ENCODE assay signal across 13 mouse cellular contexts in the genomic region with DNA sequence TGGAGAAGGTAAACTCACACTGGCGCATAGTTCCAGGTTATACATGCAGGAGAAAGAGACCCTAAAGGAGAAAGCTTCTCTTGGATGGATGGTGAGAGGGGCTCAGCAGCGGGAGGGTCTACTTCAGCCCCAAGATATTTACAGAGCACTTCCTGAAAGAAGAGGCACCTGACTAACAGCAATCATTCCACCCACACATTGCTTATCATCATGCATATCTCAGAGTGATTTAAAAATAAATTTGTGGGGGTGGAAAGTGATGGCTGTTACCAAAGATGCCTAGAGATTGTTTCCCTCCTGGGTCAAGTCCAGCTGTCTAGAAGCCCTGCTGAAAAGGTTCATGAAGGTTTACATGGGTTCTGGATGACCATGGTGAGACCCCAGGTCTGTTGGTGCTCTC.
DNase-seq lines count a peak whose midpoint lies in the region; ATAC-seq lines count a peak whose summit lies in the region.
"Had no signal": no experiment of that assay in that cellular context is flagged by ENCODE, and none has a peak within 500 bp of the region (broad histone marks: within the 10 kb centered on the region; RNA-seq: fewer than 3 reads in every experiment).

No protein-coding gene starts in this region.

- H3K27ac ChIP-seq in limb, embryonic 12.5 days, result 0 out of 2 replicates have a peak overlapping the region, but pooled peaks have one; percentile 0
- no peak overlapping the region for H3K27ac ChIP-seq in limb, embryonic 10.5 days
- peak overlapping the region; percentile 84 for H3K27ac ChIP-seq in embryonic facial prominence, embryonic 13.5 days
- no peak overlapping the region for H3K27ac ChIP-seq in midbrain, embryonic 15.5 days
- H3K27ac ChIP-seq: hindbrain, embryonic 14.5 days had no signal

- H3K4me2 ChIP-seq in limb, embryonic 12.5 days, result no peak overlapping the region
- 0 out of 2 replicates have a peak overlapping the region, but pooled peaks have one; percentile 18 for H3K4me2 ChIP-seq in embryonic facial prominence, embryonic 13.5 days
- no peak overlapping the region for H3K4me2 ChIP-seq in midbrain, embryonic 15.5 days
- H3K4me2 ChIP-seq: hindbrain, embryonic 14.5 days had no signal

- H3K36me3 ChIP-seq in limb, embryonic 12.5 days, result no peaks in the 10 kb centered on the region
- no peaks in the 10 kb centered on the region for H3K36me3 ChIP-seq in limb, embryonic 10.5 days
- no peaks in the 10 kb centered on the region for H3K36me3 ChIP-seq in embryonic facial prominence, embryonic 13.5 days
- H3K36me3 ChIP-seq in splenic B cell, adult 2 months (ENCODE audit: control insufficient read depth, insufficient read depth, low read length, poor library complexity, severe bottlenecking), result no peaks in the 10 kb centered on the region
- H3K36me3 ChIP-seq in midbrain, embryonic 15.5 days (replicated peaks), result no peaks in the 10 kb centered on the region
- H3K36me3 ChIP-seq: G1E had no signal

- no peak for DNase-seq in frontal cortex, adult 2 months (ENCODE audit: extremely low spot score in 1 of 2, low spot score in 1 of 2)
- no peak for DNase-seq in limb, embryonic 10.5 days (ENCODE audit: low spot score)
- DNase-seq in splenic B cell, adult 2 months (ENCODE audit: low read depth, low spot score), result peak; percentile 43
- DNase-seq in gastrocnemius, postnatal 25 days, result no peak
- DNase-seq: cerebellum, postnatal 36 days; lung, adult 2 months; thymus, adult 18-20 months had no signal

- no peaks in the 10 kb centered on the region for H3K9me3 ChIP-seq in limb, embryonic 12.5 days
- no peaks in the 10 kb centered on the region for H3K9me3 ChIP-seq in limb, embryonic 10.5 days (replicated peaks)
- H3K9me3 ChIP-seq in embryonic facial prominence, embryonic 13.5 days, result no peaks in the 10 kb centered on the region
- no peaks in the 10 kb centered on the region for H3K9me3 ChIP-seq in midbrain, embryonic 15.5 days
- H3K9me3 ChIP-seq: G1E had no signal

- H3K4me1 ChIP-seq in limb, embryonic 12.5 days (replicated peaks), result peaks cover 20% of the 10 kb centered on the region; the same call in 1 of the 2 replicates
- peaks cover 20% of the 10 kb centered on the region for H3K4me1 ChIP-seq in limb, embryonic 10.5 days
- H3K4me1 ChIP-seq in embryonic facial prominence, embryonic 13.5 days, result peaks cover 49% of the 10 kb centered on the region
- H3K4me1 ChIP-seq in midbrain, embryonic 15.5 days, result 0 out of 2 replicates have a peak, but pooled peaks cover 5% of the 10 kb centered on the region

- H3K27me3 ChIP-seq in limb, embryonic 12.5 days, result no peaks in the 10 kb centered on the region
- no peaks in the 10 kb centered on the region for H3K27me3 ChIP-seq in limb, embryonic 10.5 days (ENCODE audit: low read depth, poor library complexity, severe bottlenecking)
- no peaks in the 10 kb centered on the region for H3K27me3 ChIP-seq in embryonic facial prominence, embryonic 13.5 days
- no peaks in the 10 kb centered on the region for H3K27me3 ChIP-seq in splenic B cell, adult 2 months (ENCODE audit: control insufficient read depth, insufficient read depth, low read length, poor library complexity, severe bottlenecking)
- H3K27me3 ChIP-seq in midbrain, embryonic 15.5 days (replicated peaks), result no peaks in the 10 kb centered on the region

- peak; percentile 21; the same call in 1 of the 2 replicates for ATAC-seq in frontal cortex, adult (ENCODE audit: low TSS enrichment)
- ATAC-seq in limb, embryonic 12.5 days (ENCODE audit: insufficient number of reproducible peaks, insufficient read depth, low FRiP score, low TSS enrichment, low read depth), result no peak
- no peak for ATAC-seq in embryonic facial prominence, embryonic 13.5 days (ENCODE audit: insufficient number of reproducible peaks, insufficient read depth, low FRiP score, low TSS enrichment, low read depth)
- ATAC-seq in midbrain, embryonic 15.5 days (replicated peaks), result no peak

- no peak overlapping the region for H3K9ac ChIP-seq in limb, embryonic 12.5 days (replicated peaks)
- no peak overlapping the region for H3K9ac ChIP-seq in embryonic facial prominence, embryonic 13.5 days
- H3K9ac ChIP-seq in midbrain, embryonic 15.5 days, result no peak overlapping the region
- H3K9ac ChIP-seq: hindbrain, embryonic 14.5 days had no signal

- H3K4me3 ChIP-seq in limb, embryonic 12.5 days (replicated peaks), result no peak overlapping the region
- H3K4me3 ChIP-seq in limb, embryonic 10.5 days, result no peak overlapping the region
- H3K4me3 ChIP-seq in embryonic facial prominence, embryonic 13.5 days, result no peak overlapping the region
- no peak overlapping the region for H3K4me3 ChIP-seq in midbrain, embryonic 15.5 days

- WGBS in limb, embryonic 12.5 days, result 93% methylated on average over 2 of the region's 2 CpGs
- 97% methylated on average over 2 of the region's 2 CpGs for WGBS in limb, embryonic 10.5 days
- 90% methylated on average over 2 of the region's 2 CpGs for WGBS in embryonic facial prominence, embryonic 13.5 days
- 94% methylated on average over 2 of the region's 2 CpGs for whole genome bisulfite sequencing in midbrain, embryonic 15.5 days

Comparison
In these comparisons a context has a peak if more than half of its experiments do, and no peak if none do; other contexts are left out.
1. H3K27ac ChIP-seq: peak in limb, embryonic 12.5 days (single experiment) and embryonic facial prominence, embryonic 13.5 days (single experiment); none in limb, embryonic 10.5 days (single experiment) and midbrain, embryonic 15.5 days (single experiment).